Mouse (Mus musculus) 416B (cell line): ENCODE results near the gene Nlrc5.

ENCODE experiments used
- DNase-seq: peaks from one replicate; pipeline ENCODE4 v3.0.0; 2011; ENCODE audit warnings: low read depth

Nlrc5 gene

GRCm38 (mm10) chr8:94567159-94567849, 133.1 kb downstream of the Nlrc5 start:
- no peak for DNase-seq

GRCm38 (mm10) chr8:94568098-94568497, 133.9 kb downstream of the Nlrc5 start:
- no peak for DNase-seq

- DNase-seq, result peak; percentile 78
Measured at GRCm38 (mm10) chr8:94569419-94569818, 135.3 kb downstream of the Nlrc5 start.

- DNase-seq, result peak; percentile 83
Measured at GRCm38 (mm10) chr8:94571896-94572295, 137.7 kb downstream of the Nlrc5 start.

GRCm38 (mm10) chr8:94574159-94574907, 140.2 kb downstream of the Nlrc5 start:
- no peak for DNase-seq

- DNase-seq, result no peak
Measured at GRCm38 (mm10) chr8:94575148-94575547, 141.0 kb downstream of the Nlrc5 start.
